Mouse (Mus musculus) cerebellum, postnatal 4 days (tissue): ENCODE results near the gene Slc27a3.

Source experiments
- DNase-seq, 2 experiments: peaks; one replicate each; pipeline ENCODE4 v3.0.0; 2022; ENCODE audit warnings: low spot score in 2 of 2, mixed read lengths in 1 of 2

Slc27a3 gene

GRCm38 (mm10) chr3:90389511-90390490 is at the start of gene Slc27a3:
Slc27a3 (minus strand) TSS chr3:90389938.
- DNase-seq = peak in 1 of 2 experiments; percentile 63

GRCm38 (mm10) chr3:90437131-90437530 is 47.4 kb upstream of the Slc27a3 start:
- DNase-seq = no peak

- no peak for DNase-seq
Observed at GRCm38 (mm10) chr3:90434073-90434730, 44.5 kb upstream of the Slc27a3 start.

GRCm38 (mm10) chr3:90433381-90434020 is 43.8 kb upstream of the Slc27a3 start, which contains the start of gene Ints3:
Ints3 (minus strand) TSS chr3:90433622.
- peak; percentile 99 for DNase-seq

GRCm38 (mm10) chr3:90432811-90433219 is 43.1 kb upstream of the Slc27a3 start:
- peak in 1 of 2 experiments; percentile 34 for DNase-seq

GRCm38 (mm10) chr3:90432348-90432747 is 42.6 kb upstream of the Slc27a3 start:
- no peak for DNase-seq

- DNase-seq = no peak
Observed at GRCm38 (mm10) chr3:90429576-90429975, 39.8 kb upstream of the Slc27a3 start.

- no peak for DNase-seq
Observed at GRCm38 (mm10) chr3:90428186-90428585, 38.4 kb upstream of the Slc27a3 start.

GRCm38 (mm10) chr3:90427574-90427973 is 37.8 kb upstream of the Slc27a3 start:
- DNase-seq = no peak

- no peak for DNase-seq
Observed at GRCm38 (mm10) chr3:90425499-90425898, 35.8 kb upstream of the Slc27a3 start.

- DNase-seq = no peak
Observed at GRCm38 (mm10) chr3:90423549-90423948, 33.8 kb upstream of the Slc27a3 start.

- no peak for DNase-seq
Observed at GRCm38 (mm10) chr3:90420696-90421095, 31.0 kb upstream of the Slc27a3 start.

- DNase-seq = no peak
Observed at GRCm38 (mm10) chr3:90413011-90413396, 23.3 kb upstream of the Slc27a3 start.

GRCm38 (mm10) chr3:90412312-90413010 is 22.7 kb upstream of the Slc27a3 start:
- DNase-seq = peak; percentile 63 to 76

- DNase-seq = no peak
Observed at GRCm38 (mm10) chr3:90408721-90409120, 19.0 kb upstream of the Slc27a3 start.

GRCm38 (mm10) chr3:90406414-90406813 is 16.7 kb upstream of the Slc27a3 start:
- DNase-seq = no peak

- no peak for DNase-seq
Observed at GRCm38 (mm10) chr3:90404609-90405008, 14.9 kb upstream of the Slc27a3 start.

- no peak for DNase-seq
Observed at GRCm38 (mm10) chr3:90404121-90404520, 14.4 kb upstream of the Slc27a3 start.

GRCm38 (mm10) chr3:90400993-90401392 is 11.3 kb upstream of the Slc27a3 start:
- DNase-seq = no peak

GRCm38 (mm10) chr3:90395629-90396028 is 5.9 kb upstream of the Slc27a3 start:
- DNase-seq = no peak

GRCm38 (mm10) chr3:90392661-90393060 is 2.9 kb upstream of the Slc27a3 start:
- DNase-seq = no peak
